Mouse (Mus musculus) lung, embryonic 16.5 days (tissue): ENCODE measurements around the gene Dync1li2. TPM values are rescaled to one million over a fixed set of nuclear protein-coding genes. Genes with fewer than 3 reads are reported as not detected.

Experiments used
- ATAC-seq: fragments of 200-750 bp; cut with Nextera tagmentation; 2 replicates; pipeline ENCODE4 v1.8.0; 2017; ENCODE audit warnings: low read depth, mild to moderate bottlenecking, moderate library complexity
- H3K27ac ChIP-seq: fragments of 300-500 bp; sonication (generic); 2 replicates; pipeline ENCODE4 v1.5.1; 2014; ENCODE audit warnings: mild to moderate bottlenecking, control low read depth, low read length
- H3K27me3 ChIP-seq: fragments of 300-500 bp; sonication (generic); 2 replicates; pipeline ENCODE4 v1.6.1; 2014; ENCODE audit warnings: low read depth, low read length, mixed read lengths; ENCODE audit not compliant: control insufficient read depth, insufficient read depth
- H3K36me3 ChIP-seq: fragments of 300-500 bp; sonication (generic); 2 replicates; pipeline ENCODE4 v1.6.1; 2014; ENCODE audit warnings: low read length; ENCODE audit not compliant: control insufficient read depth, insufficient read depth
- H3K4me1 ChIP-seq: fragments of 300-500 bp; sonication (generic); replicated peaks from 2 replicates; pipeline ENCODE4 v1.6.1; 2014; ENCODE audit warnings: low read length, mixed read lengths; ENCODE audit not compliant: control insufficient read depth, insufficient read depth
- H3K4me2 ChIP-seq: fragments of 300-500 bp; sonication (generic); 2 replicates; pipeline ENCODE4 v1.6.1; 2014; ENCODE audit warnings: low read depth, low read length, control low read depth
- H3K4me3 ChIP-seq: fragments of 300-500 bp; sonication (generic); 2 replicates; pipeline ENCODE4 v1.5.1; 2014; ENCODE audit warnings: mild to moderate bottlenecking, low read length, control low read depth
- H3K9ac ChIP-seq: fragments of 300-500 bp; sonication (generic); 2 replicates; pipeline ENCODE4 v1.6.1; 2014; ENCODE audit warnings: low read length, control low read depth
- H3K9me3 ChIP-seq: fragments of 300-500 bp; sonication (generic); 2 replicates; pipeline ENCODE4 v1.6.1; 2016; ENCODE audit warnings: low read length; ENCODE audit not compliant: control insufficient read depth
- WGBS: fragments of 180-500 bp; shearing (Covaris S2); extraction: QIAGEN DNeasy Blood & Tissue Kit; methylation state at CpG from one replicate; pipeline ENCODE4 v1.1.7; 2014; 5-methylcytosine and 5-hydroxymethylcytosine counted together
- polyA plus RNA-seq: library from polyadenylated mRNA; unstranded; fragments of >200 nt; fragmentation: Nextera tagmentation; extraction: Ambion mirVana; gene quantifications from 2 replicates; pipeline ENCODE4 v1.2.1, GENCODE M21; 2015

The Dync1li2 gene
- polyA plus RNA-seq, 1 experiment from 2014 or later = 62.9 TPM

DNA sequence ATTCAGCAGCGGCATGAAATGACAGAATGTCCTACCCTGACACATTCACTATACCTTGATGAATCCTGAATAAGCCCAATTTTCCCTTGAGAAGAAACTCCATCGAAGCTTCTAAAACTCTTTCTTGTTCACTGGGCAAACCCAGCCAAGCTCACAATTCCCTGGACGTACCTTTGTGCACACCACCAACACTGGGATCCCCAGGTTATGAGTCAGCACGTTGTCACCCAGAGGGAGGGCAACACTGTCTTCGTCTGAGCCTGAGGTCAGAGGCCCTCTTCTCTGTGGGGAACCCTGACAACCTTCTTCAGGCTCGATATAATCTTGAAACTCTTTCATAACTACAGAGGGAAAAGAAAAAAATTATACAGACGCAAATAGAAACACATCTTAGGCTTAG is 12.6 kb downstream of the Dync1li2 start:
- no peak overlapping the region for H3K4me3 ChIP-seq
- H3K36me3 ChIP-seq = peaks cover 73% of the 10 kb centered on the region
- H3K27me3 ChIP-seq = no peaks in the 10 kb centered on the region
- H3K9ac ChIP-seq = no peak overlapping the region
- no peaks in the 10 kb centered on the region for H3K4me1 ChIP-seq
- WGBS = 89% methylated on average over 7 of the region's 7 CpGs
- no peaks in the 10 kb centered on the region for H3K9me3 ChIP-seq
- ATAC-seq = no peak
- H3K4me2 ChIP-seq = no peak overlapping the region
- H3K27ac ChIP-seq = no peak overlapping the region

DNA sequence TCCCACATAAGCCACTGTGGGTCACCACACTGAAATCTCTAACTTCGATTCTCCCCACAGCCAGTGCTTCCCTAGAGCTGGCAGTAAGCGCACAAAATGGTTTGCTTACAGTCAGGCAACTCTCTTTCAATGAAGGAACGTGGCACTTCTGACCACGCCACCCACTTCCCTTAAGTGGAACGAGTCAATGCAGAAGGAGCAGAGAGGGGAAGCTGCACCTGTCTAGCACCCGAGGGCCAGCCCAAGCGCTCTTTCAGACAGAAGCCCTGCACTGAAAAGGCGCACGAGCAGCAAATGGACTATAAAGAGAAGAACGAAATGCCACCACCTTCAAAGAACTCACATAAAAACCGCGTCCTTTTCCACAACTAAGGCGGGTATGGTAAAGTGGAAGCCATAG is 15.1 kb downstream of the Dync1li2 start:
- Histone ChIP-seq H3K9ac (no peak overlapping the region), H3K27ac (no peak overlapping the region), H3K9me3 (no peaks in the 10 kb centered on the region), H3K36me3 (peaks cover 74% of the 10 kb centered on the region), H3K27me3 (no peaks in the 10 kb centered on the region), H3K4me3 (no peak overlapping the region), H3K4me1 (no peaks in the 10 kb centered on the region), H3K4me2 (no peak overlapping the region)
- WGBS = 91% methylated on average over 13 of the region's 13 CpGs
- no peak for ATAC-seq

DNA sequence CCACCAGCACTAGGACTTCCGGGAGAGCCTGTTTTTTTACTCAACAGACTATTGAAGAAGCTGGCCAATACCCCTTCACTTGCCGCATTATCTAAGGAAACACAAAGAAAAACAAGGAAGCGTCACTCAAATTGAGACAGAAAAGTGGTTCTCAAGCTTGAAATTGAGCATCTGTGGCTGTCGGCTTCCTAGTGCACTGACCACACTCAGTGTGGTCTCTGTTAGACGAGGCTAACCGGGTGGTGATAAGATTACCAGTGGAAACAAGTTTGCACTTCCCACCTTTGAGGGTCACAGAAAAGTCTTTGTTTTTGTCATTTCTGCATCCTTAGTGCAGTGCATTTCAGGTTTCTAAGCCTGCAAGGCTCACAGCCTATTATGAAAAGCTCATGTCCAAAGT is 20.5 kb downstream of the Dync1li2 start:
- H3K4me3 ChIP-seq = no peak overlapping the region
- H3K27me3 ChIP-seq = no peaks in the 10 kb centered on the region
- WGBS = 76% methylated on average over 6 of the region's 6 CpGs
- H3K36me3 ChIP-seq = peaks cover 60% of the 10 kb centered on the region
- H3K27ac ChIP-seq = no peak overlapping the region
- no peaks in the 10 kb centered on the region for H3K4me1 ChIP-seq
- ATAC-seq = no peak
- no peak overlapping the region for H3K4me2 ChIP-seq
- H3K9me3 ChIP-seq = no peaks in the 10 kb centered on the region
- no peak overlapping the region for H3K9ac ChIP-seq

GRCm38 (mm10) chr8:104416022-104416421 is 26.8 kb downstream of the Dync1li2 start:
- no peaks in the 10 kb centered on the region for H3K9me3 ChIP-seq

GRCm38 (mm10) chr8:104414204-104414603 is 28.6 kb downstream of the Dync1li2 start:
- no peaks in the 10 kb centered on the region for H3K9me3 ChIP-seq
- whole genome bisulfite sequencing = 65% methylated on average over 3 of the region's 3 CpGs
- H3K9ac ChIP-seq = no peak overlapping the region
- no peaks in the 10 kb centered on the region for H3K27me3 ChIP-seq
- H3K4me1 ChIP-seq = 0 out of 2 replicates have a peak, but pooled peaks cover 3% of the 10 kb centered on the region
- no peak overlapping the region for H3K4me2 ChIP-seq
- peaks cover 7% of the 10 kb centered on the region for H3K36me3 ChIP-seq
- no peak overlapping the region for H3K4me3 ChIP-seq
- H3K27ac ChIP-seq = no peak overlapping the region
- ATAC-seq = no peak

More at GRCm38 (mm10) chr8:104416022-104416421, 26.8 kb downstream of the Dync1li2 start:
- H3K27ac ChIP-seq = no peak overlapping the region
- 76% methylated on average over 6 of the region's 6 CpGs for WGBS
- no peak overlapping the region for H3K4me2 ChIP-seq
- H3K9ac ChIP-seq = no peak overlapping the region
- no peak for ATAC-seq
- 0 out of 2 replicates have a peak, but pooled peaks cover 3% of the 10 kb centered on the region for H3K4me1 ChIP-seq
- no peak overlapping the region for H3K4me3 ChIP-seq
- peaks cover 23% of the 10 kb centered on the region for H3K36me3 ChIP-seq
- H3K27me3 ChIP-seq = no peaks in the 10 kb centered on the region

GRCm38 (mm10) chr8:104413770-104414169 is 29.1 kb downstream of the Dync1li2 start:
- Histone ChIP-seq H3K36me3 (peaks cover 7% of the 10 kb centered on the region; the same call in 1 of the 2 replicates), H3K27me3 (no peaks in the 10 kb centered on the region), H3K4me1 (0 out of 2 replicates have a peak, but pooled peaks cover 3% of the 10 kb centered on the region), H3K4me2 (no peak overlapping the region), H3K27ac (no peak overlapping the region), H3K4me3 (no peak overlapping the region), H3K9me3 (no peaks in the 10 kb centered on the region), H3K9ac (no peak overlapping the region)
- 70% methylated on average over 4 of the region's 4 CpGs for WGBS
- peak; percentile 44 for ATAC-seq

DNA sequence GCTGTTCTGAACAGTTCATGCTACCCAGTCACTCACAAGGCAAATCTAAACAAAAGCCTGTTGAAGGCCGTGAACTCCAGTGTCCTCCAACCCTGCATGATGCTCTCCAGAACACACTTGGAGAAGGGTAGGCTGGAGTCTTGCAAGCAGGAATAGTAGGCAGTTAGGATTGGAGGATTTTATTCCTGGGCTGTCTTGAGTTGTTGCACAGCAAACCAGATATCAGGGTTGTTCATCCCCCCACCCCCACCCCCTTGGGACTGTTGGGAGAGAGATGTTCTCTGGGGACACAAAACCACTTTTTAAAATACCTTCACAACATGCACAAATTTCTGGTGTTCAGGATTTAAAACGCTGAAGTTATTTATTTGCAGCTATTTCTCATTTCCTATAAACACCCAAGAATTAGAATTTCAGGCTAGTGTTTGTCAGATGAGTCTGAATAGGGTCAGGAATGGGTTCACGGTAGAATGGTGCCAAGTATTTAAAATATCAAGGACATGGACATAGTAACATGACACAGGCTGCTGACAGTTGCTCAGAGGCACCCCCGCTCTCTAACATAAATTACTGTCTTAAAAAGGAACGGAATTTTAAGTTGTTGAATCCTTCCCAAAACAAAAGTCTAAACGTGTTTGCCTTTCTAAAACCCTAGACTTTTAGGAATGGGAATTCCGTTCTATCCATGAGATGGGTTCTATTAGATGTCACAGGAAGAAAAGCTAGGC is 29.9 kb downstream of the Dync1li2 start:
- Histone ChIP-seq H3K27ac (no peak overlapping the region), H3K9me3 (no peaks in the 10 kb centered on the region), H3K27me3 (no peaks in the 10 kb centered on the region), H3K4me1 (0 out of 2 replicates have a peak, but pooled peaks cover 3% of the 10 kb centered on the region), H3K4me2 (no peak overlapping the region), H3K9ac (no peak overlapping the region), H3K36me3 (0 out of 2 replicates have a peak, but pooled peaks cover 3% of the 10 kb centered on the region), H3K4me3 (no peak overlapping the region)
- peak; percentile 51; the same call in 1 of the 2 replicates for ATAC-seq
- 41% methylated on average over 7 of the region's 7 CpGs for WGBS

DNA sequence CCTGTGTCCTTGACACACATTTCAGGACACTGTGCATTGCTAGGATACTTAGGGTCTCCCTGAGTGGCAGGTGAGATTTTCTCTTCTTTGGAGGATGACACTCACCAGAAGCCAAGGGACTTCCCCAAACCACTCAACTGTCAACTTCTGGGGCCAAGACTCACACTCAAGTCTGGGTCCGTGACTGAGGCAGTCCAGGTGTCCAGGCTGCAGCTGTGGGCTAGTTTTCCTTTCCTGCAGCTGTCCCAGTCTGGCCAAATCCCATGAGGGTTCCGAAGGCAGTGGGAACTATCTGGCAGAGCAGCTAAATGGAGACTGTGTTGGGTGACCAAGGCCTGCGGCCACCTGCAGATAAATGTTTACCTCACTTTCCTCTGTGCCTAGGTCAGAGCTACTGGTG is 30.9 kb downstream of the Dync1li2 start:
- Histone ChIP-seq H3K4me2 (no peak overlapping the region), H3K36me3 (no peaks in the 10 kb centered on the region), H3K9me3 (no peaks in the 10 kb centered on the region), H3K4me3 (no peak overlapping the region), H3K4me1 (0 out of 2 replicates have a peak, but pooled peaks cover 3% of the 10 kb centered on the region), H3K9ac (no peak overlapping the region), H3K27me3 (no peaks in the 10 kb centered on the region), H3K27ac (no peak overlapping the region)
- 75% methylated on average over 3 of the region's 3 CpGs for WGBS
- no peak for ATAC-seq

DNA sequence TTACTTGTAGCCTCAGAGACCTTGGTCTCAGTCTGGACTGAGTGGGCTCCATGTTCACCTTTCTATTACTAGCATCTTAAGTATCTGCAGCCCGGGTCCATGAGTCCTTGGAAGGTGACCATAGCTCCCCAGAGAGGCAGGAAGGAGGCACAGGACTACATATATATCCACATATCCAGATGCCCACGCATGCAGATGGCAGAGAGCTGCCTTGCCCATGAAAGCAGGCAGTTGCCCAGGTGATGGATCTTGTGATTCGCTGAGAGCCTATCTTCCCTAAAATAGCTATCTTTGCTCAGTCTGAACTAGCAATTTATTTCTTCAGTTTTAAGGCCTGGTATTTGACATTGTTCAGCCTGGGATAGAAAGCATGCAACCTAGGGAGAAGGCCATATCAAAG is 31.4 kb downstream of the Dync1li2 start:
- ATAC-seq = no peak
- H3K27me3 ChIP-seq = no peaks in the 10 kb centered on the region
- no peak overlapping the region for H3K9ac ChIP-seq
- no peak overlapping the region for H3K4me2 ChIP-seq
- H3K27ac ChIP-seq = no peak overlapping the region
- no peak overlapping the region for H3K4me3 ChIP-seq
- no peaks in the 10 kb centered on the region for H3K36me3 ChIP-seq
- 88% methylated on average over 3 of the region's 3 CpGs for WGBS
- H3K9me3 ChIP-seq = no peaks in the 10 kb centered on the region
- 0 out of 2 replicates have a peak, but pooled peaks cover 3% of the 10 kb centered on the region for H3K4me1 ChIP-seq
